21 mouse cellular contexts compared by ENCODE assay signal in the genomic region with DNA sequence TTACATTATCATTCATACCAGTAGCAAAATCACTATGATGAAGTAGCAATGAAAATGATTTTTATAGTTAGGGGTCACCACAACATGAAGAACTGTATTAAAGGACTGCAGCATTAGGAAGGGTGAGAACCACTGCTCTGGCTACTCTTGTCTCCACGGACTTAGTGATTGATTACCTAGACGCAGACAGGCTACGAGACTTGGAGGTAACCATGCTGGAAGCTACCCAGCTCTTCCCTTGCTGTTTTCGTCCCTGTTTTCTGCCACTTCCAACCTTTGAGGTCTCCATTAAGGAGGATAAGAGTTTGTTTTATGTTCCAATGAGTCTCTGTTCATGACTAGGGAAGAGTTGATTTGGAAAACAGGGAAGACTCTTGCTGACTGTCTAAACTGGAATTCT. TPM values are rescaled to one million over a fixed set of nuclear protein-coding genes. Genes with fewer than 3 reads are reported as not detected.
DNase-seq lines count a peak whose midpoint lies in the region; ATAC-seq and TF ChIP-seq lines count a peak whose summit lies in the region.
"Had no signal": no experiment of that assay in that cellular context is flagged by ENCODE, and none has a peak within 500 bp of the region (broad histone marks: within the 10 kb centered on the region; RNA-seq: fewer than 3 reads in every experiment).

No protein-coding gene starts in this region.

- WGBS in heart, embryonic 10.5 days: 65% methylated on average over 4 of the region's 4 CpGs
- 52% methylated on average over 4 of the region's 4 CpGs for WGBS in heart, embryonic 11.5 days (ENCODE audit: insufficient replicate concordance)
- 59% methylated on average over 4 of the region's 4 CpGs for WGBS in kidney, adult 2 months

- H3K27me3 ChIP-seq in heart, embryonic 10.5 days (ENCODE audit: insufficient read depth, poor library complexity, severe bottlenecking): no peaks in the 10 kb centered on the region
- H3K27me3 ChIP-seq in heart, embryonic 11.5 days (ENCODE audit: control insufficient read depth, insufficient read depth, low read length): no peaks in the 10 kb centered on the region
- H3K27me3 ChIP-seq in kidney, adult 2 months (replicated peaks; ENCODE audit: control insufficient read depth, insufficient read depth, low read length): no peaks in the 10 kb centered on the region
- H3K27me3 ChIP-seq: CH12.LX, Patski had no signal

- no peak for TF ChIP-seq POLR2A in kidney, adult 2 months (IDR thresholded peaks at IDR 0.05; ENCODE audit: low read depth, low read length)

- no peak overlapping the region for H3K9ac ChIP-seq in heart, embryonic 11.5 days (ENCODE audit: low read depth, low read length)

- ATAC-seq in heart, embryonic 11.5 days (replicated peaks; ENCODE audit: insufficient number of reproducible peaks, low FRiP score, low TSS enrichment): no peak
- ATAC-seq: activated CD4-positive, CD25-positive, alpha-beta regulatory T cell, adult 4 months; CD4-positive, CD25-positive, alpha-beta regulatory T cell, adult 4 months; Patski had no signal

- no peak overlapping the region for H3K4me2 ChIP-seq in heart, embryonic 11.5 days

- no peak for TF ChIP-seq CTCF in kidney, adult 2 months (conservative IDR thresholded peaks at IDR 0.05; ENCODE audit: insufficient read depth, insufficient read length, low read depth, low read length)

- no peak overlapping the region for H3K27ac ChIP-seq in heart, embryonic 10.5 days
- no peak overlapping the region for H3K27ac ChIP-seq in heart, embryonic 11.5 days (ENCODE audit: low read depth, low read length)
- H3K27ac ChIP-seq in kidney, adult 2 months (ENCODE audit: insufficient read depth, low read depth, low read length): peak overlapping the region; percentile 68; the same call in 1 of the 2 replicates

- H3K4me1 ChIP-seq in heart, embryonic 10.5 days: no peaks in the 10 kb centered on the region
- H3K4me1 ChIP-seq in heart, embryonic 11.5 days (ENCODE audit: control insufficient read depth, insufficient read depth, low read length): no peaks in the 10 kb centered on the region
- peaks cover 40% of the 10 kb centered on the region for H3K4me1 ChIP-seq in kidney, adult 2 months (ENCODE audit: control insufficient read depth, insufficient read depth, low read length)

- DNase-seq in heart, embryonic 10.5 days (ENCODE audit: low spot score): peak; percentile 14
- DNase-seq in kidney, adult 2 months: peak; percentile 52
- no peak for DNase-seq in kidney, postnatal 36 days
- DNase-seq in kidney, adult 9 months: peak; percentile 50
- no peak for DNase-seq in kidney, postnatal 4 days
- DNase-seq: adrenal gland, adult 2 months; adrenal gland, adult 8-10 months; adrenal gland, postnatal 10 days; adrenal gland, postnatal 14 days; adrenal gland, postnatal 25 days; adrenal gland, postnatal 36 days; B cell, adult 2 months; cerebellum, adult 11 months; cerebellum, adult 11-12 months; cerebellum, adult 18-20 months had no signal

- H3K9me3 ChIP-seq in heart, embryonic 10.5 days: no peaks in the 10 kb centered on the region
- no peaks in the 10 kb centered on the region for H3K9me3 ChIP-seq in heart, embryonic 11.5 days (replicated peaks; ENCODE audit: control insufficient read depth, low read length)
- H3K9me3 ChIP-seq: G1E had no signal

- no peaks in the 10 kb centered on the region for H3K36me3 ChIP-seq in heart, embryonic 10.5 days
- no peaks in the 10 kb centered on the region for H3K36me3 ChIP-seq in heart, embryonic 11.5 days (ENCODE audit: control insufficient read depth, insufficient read depth, low read length)
- H3K36me3 ChIP-seq in kidney, adult 2 months (ENCODE audit: control insufficient read depth, insufficient read depth, low read length): no peaks in the 10 kb centered on the region
- H3K36me3 ChIP-seq: G1E had no signal

- H3K4me3 ChIP-seq in heart, embryonic 10.5 days: no peak overlapping the region
- H3K4me3 ChIP-seq in heart, embryonic 11.5 days (ENCODE audit: low read depth, low read length): no peak overlapping the region
- no peak overlapping the region for H3K4me3 ChIP-seq in kidney, adult 2 months (ENCODE audit: insufficient read depth, low read depth, low read length)

RNA-seq across cellular contexts. Expression of gene Plau, which starts 27.7 kb away (rescaled TPM):
- polyA plus RNA-seq in heart, embryonic 10.5 days (2016; fragmentation: Nextera tagmentation; extraction: Ambion mirVana): 0.23 and 0.30 TPM in 2 replicates
- 0.37 and 0.66 TPM in 2 replicates for polyA plus RNA-seq in heart, embryonic 11.5 days (2014; fragmentation: Nextera tagmentation; extraction: Ambion mirVana)
- 261 and 276 TPM in 2 replicates for polyA plus RNA-seq in kidney, adult 2 months (2012; rRNA removed)
- polyA plus RNA-seq: activated CD4-positive, CD25-positive, alpha-beta regulatory T cell, adult 4 months; CD4-positive, CD25-positive, alpha-beta regulatory T cell, adult 4 months; G1E had no signal

Comparison
In these comparisons a context has a peak if more than half of its experiments do, and no peak if none do; other contexts are left out.
1. DNase-seq: peak in heart, embryonic 10.5 days (single experiment), kidney, adult 2 months (single experiment) and kidney, adult 9 months (single experiment); none in kidney, postnatal 36 days (0 of 2) and kidney, postnatal 4 days (0 of 2).
2. RNA of gene Plau, which starts 27.7 kb away (polyA plus RNA-seq): 261 to 276 TPM in kidney, adult 2 months; 0.37 to 0.66 TPM in heart, embryonic 11.5 days and 0.23 to 0.30 TPM in heart, embryonic 10.5 days; every median in the first group is over 100 times any median in the second.